Mouse (Mus musculus) myocyte (in vitro differentiated cells): ENCODE measurements at regions not wholly inside any gene's neighbourhood (a gene's known extent, or its start where the extent isn't known, plus 50 kb on each side); places are given as distances from the start of the nearest gene placed in this dataset.
A peak's percentile ranks its signal among the peaks of the same experiment; 100 is the strongest.

Experiments used
- H3K27me3 ChIP-seq: one replicate; pipeline ENCODE4 v1.6.1; 2011; ENCODE audit not compliant: control insufficient read depth, insufficient read depth, insufficient read length
- H3K36me3 ChIP-seq: one replicate; pipeline ENCODE4 v1.6.1; 2011; ENCODE audit not compliant: control insufficient read depth, insufficient read depth
- H3K4me2 ChIP-seq: one replicate; pipeline ENCODE4 v1.6.1; 2011; ENCODE audit warnings: low read depth, control low read depth
- H3K4me3 ChIP-seq: one replicate; pipeline ENCODE4 v1.5.1; 2011; ENCODE audit warnings: mild to moderate bottlenecking, control low read depth, moderate library complexity
- H3K79me2 ChIP-seq: one replicate; pipeline ENCODE4 v1.6.1; 2011; ENCODE audit not compliant: control insufficient read depth, insufficient read depth
- H3ac ChIP-seq: one replicate; pipeline ENCODE4 v1.6.1; 2011; ENCODE audit not compliant: control insufficient read depth, insufficient read length
- CEBPB ChIP-seq: IDR thresholded peaks from 2 replicates; pipeline ENCODE4 v1.6.1; 2011; ENCODE audit warnings: mild to moderate bottlenecking, moderate library complexity; ENCODE audit not compliant: poor library complexity, insufficient read depth, severe bottlenecking
- E2F4 ChIP-seq: IDR thresholded peaks from one replicate; pipeline ENCODE4 v1.6.1; 2011; ENCODE audit warnings: mild to moderate bottlenecking, control low read depth, moderate library complexity; ENCODE audit not compliant: insufficient read depth
- MAX ChIP-seq: IDR thresholded peaks from one replicate; pipeline ENCODE4 v1.6.1; 2011; ENCODE audit warnings: low read depth, mild to moderate bottlenecking, control low read depth
- MYOD1 ChIP-seq, 3 experiments: IDR thresholded peaks; one replicate each; pipeline ENCODE4 v1.6.1; 2011; ENCODE audit warnings: control low read depth in 2 of 3, low read depth in 2 of 3, mild to moderate bottlenecking in 2 of 3, moderate library complexity in 1 of 3; ENCODE audit not compliant: insufficient read length in 2 of 3, control insufficient read depth in 1 of 3
- MYOG ChIP-seq, 3 experiments: IDR thresholded peaks; one replicate each; pipeline ENCODE4 v1.6.1; 2011; ENCODE audit warnings: control low read depth in 2 of 3, low read depth in 2 of 3, mild to moderate bottlenecking in 2 of 3; ENCODE audit not compliant: insufficient read length in 2 of 3, control insufficient read depth in 1 of 3, insufficient read depth in 1 of 3
- POLR2A ChIP-seq: IDR thresholded peaks from one replicate; pipeline ENCODE4 v1.6.1; 2011; ENCODE audit warnings: low read depth, mild to moderate bottlenecking, control low read depth, moderate library complexity; ENCODE audit not compliant: insufficient read length
- POLR2AphosphoS2 ChIP-seq: IDR thresholded peaks from one replicate; pipeline ENCODE4 v1.6.1; 2011; ENCODE audit warnings: low read depth, control low read depth; ENCODE audit not compliant: insufficient read length
- REST ChIP-seq: IDR thresholded peaks from one replicate; pipeline ENCODE4 v1.6.1; 2011; ENCODE audit warnings: mild to moderate bottlenecking, control low read depth, moderate library complexity; ENCODE audit not compliant: insufficient read depth, insufficient read length
- SRF ChIP-seq: IDR thresholded peaks from one replicate; pipeline ENCODE4 v1.6.1; 2011; ENCODE audit warnings: low read depth; ENCODE audit not compliant: control insufficient read depth, insufficient read length
- TCF12 ChIP-seq: IDR thresholded peaks from one replicate; pipeline ENCODE4 v1.6.1; 2011; ENCODE audit warnings: mild to moderate bottlenecking, control low read depth; ENCODE audit not compliant: poor library complexity, insufficient read depth, severe bottlenecking
- TCF3 ChIP-seq: IDR thresholded peaks from one replicate; pipeline ENCODE4 v1.6.1; 2011; ENCODE audit warnings: low read depth, control low read depth; ENCODE audit not compliant: insufficient read length
- USF1 ChIP-seq: IDR thresholded peaks from one replicate; pipeline ENCODE4 v1.6.1; 2011; ENCODE audit warnings: low read depth, mild to moderate bottlenecking, control low read depth, moderate library complexity

GRCm38 (mm10) chr13:35453222-35453914 lies 206.3 kb upstream of the Cdyl start:
- TF ChIP-seq POLR2AphosphoS2: no peak
- TF ChIP-seq SRF: no peak
- TF ChIP-seq REST: no peak
- TF ChIP-seq MAX: no peak
- TF ChIP-seq E2F4: no peak
- H3ac ChIP-seq: no peak overlapping the region
- H3K79me2 ChIP-seq: no peaks in the 10 kb centered on the region
- H3K4me3 ChIP-seq: no peak overlapping the region
- no peaks in the 10 kb centered on the region for H3K27me3 ChIP-seq
- no peaks in the 10 kb centered on the region for H3K36me3 ChIP-seq
- no peak overlapping the region for H3K4me2 ChIP-seq

- Histone ChIP-seq H3ac (no peak overlapping the region), H3K79me2 (no peaks in the 10 kb centered on the region), H3K36me3 (no peaks in the 10 kb centered on the region), H3K4me2 (no peak overlapping the region), H3K27me3 (no peaks in the 10 kb centered on the region), H3K4me3 (no peak overlapping the region)
- TF ChIP-seq USF1: no peak
- TF ChIP-seq MAX: no peak
- TF ChIP-seq TCF3: no peak
- TF ChIP-seq MYOD1 (IDR thresholded peaks at IDR 0.05; ENCODE audit: control insufficient read depth in 1 of 3, insufficient read length in 2 of 3, low read depth in 2 of 3): no peak
- no peak for TF ChIP-seq REST
- TF ChIP-seq TCF12: no peak
- no peak for TF ChIP-seq POLR2AphosphoS2
- TF ChIP-seq MYOG (IDR thresholded peaks at IDR 0.05; ENCODE audit: control insufficient read depth in 1 of 3, insufficient read depth in 1 of 3, insufficient read length in 2 of 3, low read depth in 2 of 3): no peak
- no peak for TF ChIP-seq E2F4
Measured at GRCm38 (mm10) chr13:35460051-35460450, 199.6 kb upstream of the Cdyl start.

DNA sequence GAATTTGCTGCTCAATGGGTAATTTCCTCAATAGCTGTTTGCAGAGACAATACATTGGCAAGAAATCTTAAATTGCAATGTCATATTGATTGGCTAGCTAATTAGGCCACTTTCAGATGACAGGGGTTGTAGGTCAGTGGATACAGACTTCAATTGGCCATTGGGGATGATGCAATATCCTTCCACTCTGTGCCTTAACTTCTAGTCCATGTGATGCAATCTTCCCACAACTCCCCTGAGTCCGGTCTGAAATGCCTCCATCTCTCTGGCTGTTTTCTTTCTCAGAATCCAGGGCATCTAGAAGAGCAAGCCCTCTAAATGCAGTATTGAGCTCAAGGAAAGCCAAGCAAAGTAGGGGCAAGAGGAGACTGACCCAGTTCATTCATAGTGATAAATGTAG lies 196.4 kb upstream of the Cdyl start:
- TF ChIP-seq POLR2AphosphoS2 (no peak), MAX (no peak), TCF12 (no peak), POLR2A (no peak), CEBPB (peak; percentile 99)
- Histone ChIP-seq H3K79me2 (no peaks in the 10 kb centered on the region), H3ac (no peak overlapping the region), H3K4me3 (no peak overlapping the region), H3K27me3 (no peaks in the 10 kb centered on the region), H3K4me2 (peak overlapping the region; percentile 55), H3K36me3 (no peaks in the 10 kb centered on the region)

DNA sequence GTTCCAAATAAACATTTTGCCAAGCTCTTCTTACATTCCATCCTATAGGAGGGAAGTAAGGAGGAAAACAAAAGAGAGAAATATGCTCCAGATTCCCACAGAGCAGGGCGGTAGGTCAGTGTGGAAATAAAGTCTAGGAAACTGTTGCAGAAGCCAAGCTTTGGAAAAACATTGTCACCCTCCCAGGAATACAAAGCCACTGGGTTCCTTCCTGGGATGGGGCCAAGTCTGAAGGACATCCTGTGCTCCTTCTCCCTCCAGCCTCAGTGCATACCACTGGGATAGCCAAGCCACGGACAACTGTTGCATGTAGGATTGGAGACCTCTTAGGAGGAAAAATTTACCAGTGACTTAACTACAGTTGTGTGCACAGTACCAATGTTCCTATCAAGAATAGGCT lies 195.8 kb upstream of the Cdyl start:
- Histone ChIP-seq H3ac (no peak overlapping the region), H3K4me3 (no peak overlapping the region), H3K27me3 (no peaks in the 10 kb centered on the region), H3K4me2 (peak overlapping the region; percentile 55), H3K36me3 (no peaks in the 10 kb centered on the region), H3K79me2 (no peaks in the 10 kb centered on the region)
- no peak for TF ChIP-seq MAX
- no peak for TF ChIP-seq TCF3
- TF ChIP-seq CEBPB: no peak
- TF ChIP-seq MYOG (IDR thresholded peaks at IDR 0.05; ENCODE audit: control insufficient read depth in 1 of 3, insufficient read depth in 1 of 3, insufficient read length in 2 of 3, low read depth in 2 of 3): peak in 1 of 3 experiments; percentile 40
- no peak for TF ChIP-seq REST
- no peak for TF ChIP-seq SRF
- peak in 1 of 3 experiments; percentile 19 for TF ChIP-seq MYOD1 (IDR thresholded peaks at IDR 0.05; ENCODE audit: control insufficient read depth in 1 of 3, insufficient read length in 2 of 3, low read depth in 2 of 3)
- TF ChIP-seq USF1: no peak
- no peak for TF ChIP-seq POLR2AphosphoS2
- TF ChIP-seq POLR2A: peak; percentile 19

GRCm38 (mm10) chr13:35469361-35470198 lies 190.1 kb upstream of the Cdyl start:
- no peak overlapping the region for H3K4me2 ChIP-seq
- no peaks in the 10 kb centered on the region for H3K79me2 ChIP-seq
- H3K27me3 ChIP-seq: no peaks in the 10 kb centered on the region
- H3K4me3 ChIP-seq: no peak overlapping the region
- TF ChIP-seq MYOD1 (IDR thresholded peaks at IDR 0.05; ENCODE audit: control insufficient read depth in 1 of 3, insufficient read length in 2 of 3, low read depth in 2 of 3): no peak
- TF ChIP-seq MAX: no peak
- no peak for TF ChIP-seq POLR2AphosphoS2
- no peak for TF ChIP-seq E2F4
- no peak for TF ChIP-seq TCF12
- TF ChIP-seq SRF: no peak
- no peak for TF ChIP-seq TCF3
- no peak for TF ChIP-seq MYOG (IDR thresholded peaks at IDR 0.05; ENCODE audit: control insufficient read depth in 1 of 3, insufficient read depth in 1 of 3, insufficient read length in 2 of 3, low read depth in 2 of 3)
- TF ChIP-seq USF1: no peak
- TF ChIP-seq CEBPB: no peak
- no peak for TF ChIP-seq REST
- no peak for TF ChIP-seq POLR2A
- H3K36me3 ChIP-seq: no peaks in the 10 kb centered on the region
- no peak overlapping the region for H3ac ChIP-seq
